Mouse (Mus musculus) layer of hippocampus, adult 9-11 months (tissue): ENCODE results near the gene Gfra1.

Source experiments
- DNase-seq: peaks from one replicate; pipeline ENCODE4 v3.0.0; 2022

The Gfra1 gene

DNA sequence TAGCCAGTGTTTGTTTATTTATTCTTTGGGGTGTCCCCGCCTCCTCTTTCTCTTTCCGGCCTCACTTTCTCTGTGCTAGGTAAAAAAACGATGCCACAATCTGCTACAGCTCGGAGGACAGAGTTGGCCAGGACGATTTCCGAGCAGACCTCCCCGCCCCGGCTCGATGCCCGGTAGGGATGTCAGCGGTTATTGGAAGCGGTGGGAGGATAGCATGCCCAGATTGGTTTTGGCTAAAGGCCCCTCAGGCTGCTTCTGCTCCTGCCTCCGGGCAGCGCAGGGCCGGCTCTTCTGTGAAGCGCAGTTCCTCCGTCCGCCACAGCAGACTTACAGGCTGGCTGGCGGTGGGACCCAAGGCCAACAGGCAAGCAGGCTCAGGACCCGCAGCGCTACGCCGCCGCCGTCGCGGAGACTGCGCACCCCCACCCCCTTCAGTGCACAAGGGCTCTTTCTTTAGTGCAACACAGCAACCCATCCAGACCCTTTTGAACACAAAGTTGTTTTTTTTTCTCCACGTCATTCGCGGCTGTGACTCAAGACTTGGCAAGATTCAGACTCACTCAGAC lies at the start of gene Gfra1:
Gfra1 (minus strand) TSS at position 414 of the 566 bp plus-strand sequence.
- DNase-seq: peak; percentile 60

DNA sequence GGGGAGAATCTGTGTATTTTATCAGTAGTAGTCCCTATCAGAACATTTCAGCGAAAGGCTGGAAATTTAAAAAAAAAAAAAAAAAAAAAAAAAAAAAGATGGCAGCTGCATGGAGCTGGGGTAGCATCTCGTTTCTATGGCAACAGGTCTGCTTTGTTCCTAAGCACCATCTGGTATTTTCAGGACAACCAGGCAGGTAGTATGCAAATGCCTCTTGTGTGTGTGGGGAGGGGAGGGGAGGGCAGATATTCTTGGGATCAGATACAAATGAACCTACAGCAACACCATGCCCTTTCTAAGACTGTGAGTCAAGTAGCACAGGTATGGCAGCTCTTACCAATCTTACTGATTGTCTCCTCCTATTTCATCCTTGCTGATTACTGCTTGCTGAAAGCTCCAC lies 44.3 kb upstream of the Gfra1 start:
- DNase-seq: peak; percentile 72

DNA sequence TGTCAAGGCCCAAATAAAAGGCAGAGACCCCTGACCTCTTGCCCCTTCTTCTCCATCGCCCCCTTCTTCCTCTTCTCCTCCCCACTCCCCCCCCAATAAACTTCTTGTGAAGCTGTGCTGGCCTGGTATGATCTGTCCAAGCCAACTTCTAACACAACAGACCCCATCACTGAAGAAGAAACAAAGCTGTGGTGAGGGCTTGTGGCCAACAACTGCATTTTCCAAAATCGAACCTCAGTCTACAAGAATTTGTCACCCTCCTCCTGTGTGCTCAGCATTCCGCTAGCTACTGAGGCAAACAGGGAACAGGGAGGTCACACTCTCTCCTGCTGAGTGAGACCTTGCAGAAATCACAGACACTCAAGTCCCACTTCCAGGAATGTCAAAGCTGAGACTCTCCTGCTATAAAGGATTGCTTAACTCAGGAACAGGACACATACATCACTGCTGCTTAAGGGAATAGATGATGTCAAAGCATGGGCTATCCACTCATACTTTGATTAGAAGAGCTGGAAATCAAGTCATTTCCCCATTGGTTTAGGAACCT lies 43.8 kb upstream of the Gfra1 start:
- no peak for DNase-seq

- DNase-seq: no peak
Measured at GRCm38 (mm10) chr19:58497106-58497505, 41.4 kb upstream of the Gfra1 start.

- DNase-seq: no peak
Measured at GRCm38 (mm10) chr19:58486686-58487085, 31.0 kb upstream of the Gfra1 start.

DNA sequence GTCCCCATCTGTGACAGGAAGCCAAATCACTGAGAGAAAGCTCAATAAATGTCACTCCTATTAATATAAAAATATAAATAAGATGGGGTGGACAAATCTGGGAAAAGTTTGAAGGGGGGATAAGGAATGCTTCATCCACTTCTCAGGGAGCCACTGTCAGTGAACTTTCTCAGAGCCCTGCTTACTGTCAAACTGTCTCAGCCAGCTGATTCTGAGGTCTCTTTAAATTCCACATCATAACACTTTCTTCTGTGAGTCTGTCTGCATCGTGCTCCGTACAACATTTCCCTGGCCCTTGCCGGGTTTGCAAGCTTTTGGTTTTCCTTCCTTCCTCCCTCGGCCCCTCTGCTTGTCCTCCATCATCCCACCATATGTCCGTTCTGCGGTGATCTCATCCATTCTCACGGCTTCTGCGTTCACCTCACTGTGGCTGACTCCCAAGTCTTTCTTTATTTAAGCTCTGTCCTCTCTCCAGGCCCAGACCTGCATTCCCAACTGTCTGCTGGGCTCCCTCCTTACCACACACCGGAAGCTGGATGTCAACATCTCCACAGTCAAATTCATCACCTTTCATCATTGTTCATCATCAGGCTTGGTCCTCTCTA lies 26.8 kb upstream of the Gfra1 start:
- no peak for DNase-seq

DNA sequence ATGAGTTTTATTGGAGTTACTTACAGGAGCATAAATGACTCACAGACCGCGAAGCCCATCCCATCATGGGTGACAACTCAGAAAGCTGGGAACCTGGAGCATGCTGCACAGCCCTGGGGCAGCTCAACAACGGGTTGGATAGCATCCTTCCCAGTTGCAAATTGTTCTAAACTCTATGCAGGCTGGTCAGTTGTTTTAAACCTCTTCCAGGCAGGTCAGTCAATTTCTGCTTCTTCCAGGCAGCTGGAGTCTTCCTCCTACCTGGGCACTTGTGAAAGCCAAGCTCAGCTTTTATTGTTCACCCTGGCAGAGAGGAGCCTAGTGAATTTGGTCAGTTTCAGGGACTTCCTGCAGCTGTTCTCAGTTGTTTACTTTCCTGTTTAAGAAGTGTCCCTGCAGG lies 18.5 kb upstream of the Gfra1 start:
- DNase-seq: no peak

DNA sequence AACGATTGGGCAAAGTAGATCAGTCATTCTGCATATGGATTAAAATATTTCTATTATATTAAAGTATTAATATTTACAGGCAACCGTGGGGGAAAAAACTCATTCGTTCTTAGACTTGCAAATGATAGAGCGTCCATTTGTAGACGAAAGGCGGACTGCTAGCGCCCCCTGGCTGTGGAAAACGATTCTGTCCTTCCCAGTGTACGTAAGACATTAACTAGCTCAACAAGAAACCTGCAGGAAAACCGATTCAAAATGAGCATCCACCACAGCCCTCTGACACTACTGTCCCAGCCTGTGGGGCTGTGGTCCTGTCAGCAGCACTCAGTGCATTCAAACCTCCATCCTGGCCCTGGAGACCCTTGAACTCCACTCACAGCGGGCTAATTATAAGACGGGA lies 13.7 kb upstream of the Gfra1 start:
- DNase-seq: peak; percentile 72

GRCm38 (mm10) chr19:58468331-58468730 lies 12.6 kb upstream of the Gfra1 start:
- no peak for DNase-seq

- DNase-seq: no peak
Measured at GRCm38 (mm10) chr19:58463755-58464154, 8.0 kb upstream of the Gfra1 start.

- no peak for DNase-seq
Measured at GRCm38 (mm10) chr19:58460361-58461022, 4.8 kb upstream of the Gfra1 start.

GRCm38 (mm10) chr19:58456491-58457061 lies 867 bp upstream of the Gfra1 start:
- DNase-seq: no peak

GRCm38 (mm10) chr19:58455061-58455495 lies 631 bp downstream of the Gfra1 start:
- peak; percentile 32 for DNase-seq

GRCm38 (mm10) chr19:58454261-58455060 lies 1.2 kb downstream of the Gfra1 start:
- peak; percentile 36 for DNase-seq

DNA sequence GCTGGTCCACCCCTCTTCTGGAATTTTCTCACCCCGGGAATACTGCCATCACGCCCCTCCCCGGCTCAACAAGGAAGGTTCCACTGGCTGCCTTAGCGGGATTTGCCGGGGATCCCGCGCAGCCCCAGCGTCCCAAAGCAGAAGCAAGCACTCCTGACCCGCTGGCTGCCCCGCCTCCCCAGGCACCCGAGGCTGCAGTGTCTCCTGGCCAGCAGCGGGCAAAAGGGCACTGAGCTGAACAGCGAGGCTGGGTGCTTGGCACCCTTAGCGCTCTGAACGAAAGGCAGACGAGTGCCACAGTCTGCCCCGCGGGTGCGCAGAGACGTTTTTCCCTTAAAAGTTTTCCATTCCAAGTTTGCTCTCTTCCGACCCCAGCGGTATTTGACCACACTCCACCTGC lies 2.1 kb downstream of the Gfra1 start:
- DNase-seq: no peak

GRCm38 (mm10) chr19:58452941-58453551 lies 2.7 kb downstream of the Gfra1 start:
- peak; percentile 42 for DNase-seq

DNA sequence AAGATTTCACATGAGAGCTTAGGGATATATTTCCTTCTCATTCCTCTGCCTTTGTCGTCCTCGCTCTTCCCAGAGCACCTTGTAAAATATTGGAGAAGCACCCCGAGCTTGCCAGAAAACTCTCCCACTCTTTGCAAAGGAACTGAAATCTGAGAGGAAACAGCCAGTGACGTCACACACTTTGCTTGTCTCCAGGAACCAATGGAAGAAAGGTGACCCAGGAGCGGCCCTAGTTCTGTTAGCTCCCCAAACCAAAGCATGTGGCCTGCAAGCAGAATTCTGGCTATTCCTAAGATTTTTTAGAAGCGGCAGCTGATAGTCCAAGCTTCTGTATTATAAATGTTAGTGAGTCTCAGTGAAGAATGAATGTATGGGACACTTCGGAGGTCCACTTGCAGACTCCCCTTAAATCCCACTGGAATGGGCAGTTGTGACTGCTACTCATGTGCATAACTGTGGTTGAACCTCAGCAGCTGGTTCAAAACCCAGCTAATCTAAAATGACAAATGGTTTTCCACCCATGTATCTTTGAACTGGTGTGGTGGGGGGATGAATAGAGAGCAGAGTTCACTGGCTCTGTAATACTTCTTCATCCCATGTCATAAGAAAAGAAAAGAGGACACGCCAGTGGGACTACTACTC lies 3.4 kb downstream of the Gfra1 start:
- no peak for DNase-seq

GRCm38 (mm10) chr19:58451323-58451722 lies 4.4 kb downstream of the Gfra1 start:
- DNase-seq: no peak

DNA sequence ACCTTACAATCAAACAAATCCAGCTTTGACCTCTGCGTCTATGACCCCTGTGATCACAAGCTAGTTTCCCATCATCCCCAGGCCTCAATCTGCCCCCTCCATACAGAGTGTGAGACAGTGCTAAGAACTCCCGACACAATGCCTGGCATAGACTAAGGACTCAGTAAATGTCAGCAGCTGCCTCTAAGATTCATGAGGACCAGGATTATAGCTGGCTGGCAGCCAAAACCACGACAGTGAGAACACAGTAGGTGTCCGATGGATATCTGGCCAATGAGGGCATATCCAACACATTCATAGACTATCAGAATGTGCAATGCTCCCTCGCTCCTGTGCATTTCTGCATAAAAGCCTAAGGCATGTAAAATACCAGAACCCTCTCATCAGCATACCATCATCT lies 5.0 kb downstream of the Gfra1 start:
- DNase-seq: peak; percentile 28

GRCm38 (mm10) chr19:58442785-58443732 lies 12.7 kb downstream of the Gfra1 start:
- no peak for DNase-seq

GRCm38 (mm10) chr19:58441785-58442184 lies 13.9 kb downstream of the Gfra1 start:
- DNase-seq: no peak
